Mouse (Mus musculus) frontal cortex, postnatal 14 days (tissue): Measurements from ENCODE around the gene Cdk19.

Experiments
- DNase-seq, 2 experiments: peaks; one replicate each; pipeline ENCODE4 v3.0.0; 2022; ENCODE audit warnings: low spot score in 2 of 2

Gene Cdk19

GRCm38 (mm10) chr10:40339351-40339964, at the start of gene Cdk19:
Cdk19 (plus strand) TSS chr10:40339564.
- no peak for DNase-seq

GRCm38 (mm10) chr10:40292640-40293039, 46.7 kb upstream of the Cdk19 start:
- DNase-seq, result no peak

- DNase-seq, result peak; percentile 77 to 82
Measured at GRCm38 (mm10) chr10:40300648-40301171, 38.7 kb upstream of the Cdk19 start.

DNA sequence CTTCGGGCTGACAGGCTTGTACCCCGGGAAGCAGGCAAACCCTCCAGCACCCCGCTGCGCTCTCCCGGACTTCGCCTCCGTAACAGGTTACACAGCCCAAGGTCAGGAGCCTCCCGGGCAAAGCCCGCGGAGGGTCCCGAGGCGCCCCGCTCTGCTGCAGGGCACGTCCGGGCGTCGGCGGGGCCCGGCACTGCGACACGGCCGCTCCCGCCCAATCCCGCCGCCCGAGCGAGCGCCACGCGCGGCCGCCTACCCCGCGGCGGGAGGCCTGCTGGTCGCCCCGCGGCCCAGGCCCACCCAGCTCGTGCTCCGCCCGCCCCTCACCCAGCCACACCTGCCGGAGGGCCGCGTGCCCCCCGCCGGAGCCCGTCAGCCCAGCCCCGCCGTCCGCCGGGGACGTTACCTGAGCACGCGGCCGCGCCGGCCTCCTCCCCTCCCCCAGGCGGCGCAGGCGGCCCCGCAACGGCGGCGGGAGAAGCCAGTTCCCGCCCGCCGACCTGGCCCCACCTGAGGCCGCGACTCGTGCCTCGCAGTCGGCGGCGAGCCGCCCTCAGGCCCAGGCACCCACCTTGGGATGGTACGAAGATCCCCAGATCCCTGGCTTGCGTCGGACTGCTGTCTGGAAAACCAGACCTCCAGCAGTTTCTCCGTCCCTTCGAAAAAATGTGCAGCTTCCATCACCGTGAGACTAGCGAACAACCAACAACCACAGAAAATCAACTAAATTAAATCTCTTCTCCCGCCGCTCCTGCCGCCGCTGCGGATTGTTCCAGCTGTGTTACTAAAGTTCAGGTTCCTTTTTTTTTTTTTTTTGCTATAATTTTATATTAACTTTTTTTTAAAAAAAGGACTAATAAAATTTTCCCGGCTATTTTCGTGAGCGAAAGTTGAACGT, 37.9 kb upstream of the Cdk19 start:
- peak in 1 of 2 experiments; percentile 20 for DNase-seq

GRCm38 (mm10) chr10:40302140-40302985, 37.0 kb upstream of the Cdk19 start, which contains the start of gene Amd1:
Amd1 (minus strand) TSS chr10:40302186.
- DNase-seq, result peak; percentile 98 to 100

GRCm38 (mm10) chr10:40305989-40306388, 33.4 kb upstream of the Cdk19 start:
- DNase-seq, result no peak

GRCm38 (mm10) chr10:40307826-40308583, 31.4 kb upstream of the Cdk19 start:
- no peak for DNase-seq

GRCm38 (mm10) chr10:40309884-40310635, 29.3 kb upstream of the Cdk19 start:
- DNase-seq, result no peak

- no peak for DNase-seq
Measured at GRCm38 (mm10) chr10:40312781-40313180, 26.6 kb upstream of the Cdk19 start.

DNA sequence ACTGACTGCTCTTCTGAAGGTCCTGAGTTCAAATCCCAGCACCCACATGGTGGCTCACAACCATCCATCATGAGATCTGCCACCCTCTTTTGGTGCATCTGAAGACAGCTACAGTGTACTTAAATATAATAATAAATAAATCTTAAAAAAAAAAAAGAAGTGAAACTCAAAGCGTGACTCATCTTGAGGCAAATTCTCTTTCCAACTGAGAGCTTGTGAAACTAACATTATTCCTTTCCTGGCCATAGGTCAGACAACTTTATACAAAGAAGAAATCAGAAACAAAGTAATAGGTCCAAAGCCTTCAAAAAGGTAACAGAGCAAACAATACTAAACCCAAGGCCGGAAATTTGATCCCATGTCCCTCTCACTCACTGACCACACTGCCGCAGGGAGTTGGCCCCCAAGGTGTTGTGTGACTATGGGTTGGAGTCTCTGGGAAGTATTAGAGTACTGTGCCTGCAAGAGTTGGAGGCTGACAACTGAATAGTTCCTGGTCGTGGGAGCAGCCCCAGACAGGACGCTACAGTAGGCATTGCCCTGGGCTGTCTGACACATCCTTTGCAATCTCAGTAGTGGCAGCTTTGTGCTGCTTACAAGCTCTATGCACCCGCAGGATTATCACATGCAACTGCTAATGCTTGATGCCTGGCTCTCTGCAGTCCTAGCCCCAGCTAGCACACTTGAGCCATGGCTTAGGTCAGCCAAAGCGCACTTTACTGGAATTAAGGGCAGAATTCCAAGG, 22.4 kb upstream of the Cdk19 start:
- no peak for DNase-seq

DNA sequence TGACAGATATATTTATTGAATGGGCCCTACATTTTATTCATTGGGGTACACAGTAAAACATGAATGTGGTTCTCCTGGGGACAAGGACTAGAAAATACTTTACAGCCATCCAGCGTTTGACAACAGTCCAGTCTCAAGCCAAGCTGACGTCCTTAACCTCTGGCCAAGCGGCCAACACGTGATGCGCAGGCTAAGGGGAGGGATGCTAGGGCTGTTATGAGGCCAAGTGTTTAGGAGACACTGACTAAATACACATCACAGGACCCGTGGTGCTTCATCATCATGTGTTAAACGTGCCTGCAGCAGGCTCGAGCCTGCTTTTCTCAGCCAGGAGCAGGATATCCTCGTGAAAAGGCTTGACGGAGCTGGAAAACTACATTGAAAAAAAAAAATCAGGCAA, 19.1 kb upstream of the Cdk19 start:
- DNase-seq, result no peak

- no peak for DNase-seq
Measured at GRCm38 (mm10) chr10:40328004-40328551, 11.3 kb upstream of the Cdk19 start.

DNA sequence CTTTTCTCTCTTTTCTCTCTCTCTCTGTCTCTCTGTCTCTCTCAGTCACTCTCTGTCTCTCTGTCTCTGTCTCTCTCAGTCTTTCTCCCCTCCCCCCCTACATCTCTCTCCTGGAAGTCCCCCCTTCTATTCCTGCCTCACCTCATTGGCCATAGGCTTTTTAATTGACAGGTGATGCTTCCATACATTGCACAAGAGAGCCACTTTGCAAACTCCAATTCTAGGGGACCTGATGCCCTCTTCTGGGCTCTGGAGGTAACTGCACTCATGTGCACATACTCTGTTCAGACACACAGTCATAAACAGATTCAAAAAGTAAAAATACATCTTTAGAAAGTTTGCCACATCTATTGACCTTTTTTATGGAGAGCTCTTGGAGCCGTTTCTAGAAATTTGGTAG, 9.1 kb upstream of the Cdk19 start:
- no peak for DNase-seq

GRCm38 (mm10) chr10:40332864-40333263, 6.5 kb upstream of the Cdk19 start:
- DNase-seq, result no peak

DNA sequence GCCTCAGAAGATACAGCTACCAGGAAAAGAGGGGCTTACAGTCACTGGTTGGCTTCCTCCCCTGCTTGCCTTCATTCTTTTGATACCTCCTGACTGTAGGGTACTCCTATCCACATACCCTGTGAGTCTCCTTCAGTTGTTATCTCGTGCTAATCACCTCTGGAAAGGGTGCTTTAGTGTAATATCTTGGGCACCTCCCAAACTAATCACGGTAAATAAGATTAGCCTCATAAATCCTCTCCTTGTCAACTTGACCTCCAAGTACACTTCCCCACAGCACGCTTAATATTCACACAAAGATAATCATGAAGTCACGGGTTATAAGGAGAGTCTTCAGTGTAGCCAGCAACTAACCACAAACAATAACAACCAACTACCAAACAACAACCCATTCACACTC, 2.7 kb downstream of the Cdk19 start:
- DNase-seq, result no peak

DNA sequence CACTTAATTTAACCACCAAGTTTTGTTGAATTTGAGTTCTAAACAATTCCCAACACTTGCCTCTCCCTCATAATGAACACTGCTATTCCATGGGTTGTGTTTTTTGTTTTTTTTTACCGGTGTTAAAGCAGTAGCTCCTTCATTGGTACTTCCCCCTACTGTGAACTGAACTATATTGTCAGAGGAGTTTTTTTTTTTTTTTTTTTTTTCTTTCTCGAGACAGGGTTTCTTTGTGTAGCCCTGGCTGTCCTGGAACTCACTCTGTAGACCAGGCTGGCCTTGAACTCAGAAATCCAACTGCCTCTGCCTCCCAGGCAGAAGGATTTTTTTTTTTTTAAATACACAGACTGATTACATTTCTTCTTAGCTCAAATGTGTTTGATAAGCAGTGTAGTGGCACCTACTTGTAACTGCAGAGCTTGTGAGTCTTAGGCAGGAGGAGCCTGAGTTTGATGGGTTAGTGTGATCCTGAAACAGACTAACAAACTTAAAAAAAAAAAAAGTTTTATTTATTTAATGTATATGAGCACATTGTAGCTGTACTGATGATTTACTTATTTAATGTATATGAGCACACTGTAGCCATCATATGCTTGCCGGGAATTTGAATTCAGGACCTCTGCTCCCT, 7.5 kb downstream of the Cdk19 start:
- DNase-seq, result no peak

DNA sequence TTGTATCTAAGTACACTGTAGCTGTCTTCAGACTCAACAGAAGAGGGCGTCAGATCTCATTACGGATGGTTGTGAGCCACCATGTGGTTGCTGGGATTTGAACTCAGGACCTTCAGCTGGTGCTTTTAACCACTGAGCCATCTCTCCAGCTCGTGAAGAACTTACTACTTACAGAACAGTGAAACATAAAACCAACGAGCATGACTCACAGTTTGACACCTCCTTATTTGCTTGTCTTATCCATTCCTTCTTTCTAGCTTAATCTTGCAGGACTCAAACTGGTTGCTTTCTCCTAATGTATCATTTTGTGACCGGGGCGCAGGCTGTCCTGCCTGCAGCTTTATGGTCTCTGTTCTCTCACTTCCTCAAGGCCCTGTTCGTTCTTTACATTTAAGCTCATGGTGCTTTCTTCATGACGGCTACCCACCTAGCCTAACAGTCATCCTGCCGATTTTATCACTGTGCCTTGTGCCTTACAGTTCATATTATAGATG, 8.1 kb downstream of the Cdk19 start:
- no peak for DNase-seq
